Mouse (Mus musculus) skeletal muscle tissue, adult 2 months (tissue): ENCODE measurements around the gene Pcf11.
A peak's percentile ranks its signal among the peaks of the same experiment; 100 is the strongest.

Source experiments
- DNase-seq: peaks from one replicate; pipeline ENCODE4 v3.0.0-alpha.2; 2012; ENCODE audit warnings: low read depth, low spot score

Pcf11 gene

DNA sequence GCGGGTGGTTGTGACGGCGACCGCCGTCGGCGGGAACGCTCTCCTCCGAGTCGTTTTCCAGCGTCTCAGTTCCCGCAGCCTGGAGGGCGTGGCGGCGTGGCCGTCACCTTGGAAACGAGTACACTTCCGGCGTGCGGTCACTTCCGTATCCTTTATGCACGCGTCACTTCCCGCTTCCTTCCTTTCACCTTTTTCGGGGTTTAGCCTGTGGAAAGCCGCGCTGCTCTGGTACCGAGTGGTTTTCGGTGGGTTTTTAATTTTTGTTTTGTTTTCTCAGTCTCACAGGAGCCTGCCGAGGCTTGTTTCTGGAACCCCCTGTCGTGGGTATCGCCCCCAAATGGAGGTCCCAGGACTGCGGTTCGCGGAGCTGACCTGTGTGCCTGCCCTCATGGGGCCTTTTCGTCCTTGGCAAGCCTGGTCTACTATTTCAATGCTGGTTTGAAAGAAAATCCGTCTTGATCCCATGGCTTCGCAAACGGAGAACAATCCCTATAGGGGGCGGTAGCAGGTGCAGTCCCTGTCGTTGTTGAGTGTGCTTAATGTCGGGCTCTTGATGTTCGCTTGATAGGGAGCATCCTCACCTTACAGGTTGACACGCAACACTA is 32.6 kb downstream of the Pcf11 start, which contains the start of gene Ankrd42:
Ankrd42 (minus strand) TSS at position 122 of the 605 bp plus-strand sequence.
- peak; percentile 81 for DNase-seq

DNA sequence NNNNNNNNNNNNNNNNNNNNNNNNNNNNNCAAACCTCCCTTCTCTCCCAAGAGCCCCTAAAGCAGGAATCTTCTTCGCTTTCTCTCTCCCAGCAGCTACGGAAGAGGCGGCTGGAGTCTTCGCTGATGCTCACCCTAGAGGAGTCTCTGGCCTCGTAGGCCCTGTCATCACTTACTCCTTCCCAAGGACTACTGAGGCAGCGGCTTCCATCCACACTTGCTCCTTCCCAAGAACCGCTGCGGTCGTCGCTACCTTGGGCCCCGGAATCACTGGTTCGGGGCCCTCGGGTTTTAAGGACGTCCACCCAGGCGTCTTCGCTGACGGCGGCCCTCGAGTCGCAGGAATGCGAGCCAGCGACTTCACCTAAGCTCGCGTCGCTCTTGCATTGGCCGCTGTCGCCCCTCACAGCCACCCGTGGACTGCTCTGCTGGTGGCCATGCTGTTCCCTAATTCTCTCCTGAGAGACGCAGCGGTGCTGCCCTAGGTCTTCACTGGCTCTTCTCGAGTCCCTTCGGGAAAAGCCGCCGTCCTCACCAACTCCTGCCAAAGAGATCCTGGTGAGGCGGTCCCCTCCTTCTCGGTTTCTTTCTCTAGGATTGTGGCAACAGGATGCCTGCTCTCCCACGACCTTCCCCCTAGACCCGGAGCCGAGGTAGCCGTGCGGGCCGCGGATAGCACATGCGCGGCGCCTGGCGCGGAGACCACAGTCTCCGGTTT is 33.3 kb downstream of the Pcf11 start:
- no peak for DNase-seq

DNA sequence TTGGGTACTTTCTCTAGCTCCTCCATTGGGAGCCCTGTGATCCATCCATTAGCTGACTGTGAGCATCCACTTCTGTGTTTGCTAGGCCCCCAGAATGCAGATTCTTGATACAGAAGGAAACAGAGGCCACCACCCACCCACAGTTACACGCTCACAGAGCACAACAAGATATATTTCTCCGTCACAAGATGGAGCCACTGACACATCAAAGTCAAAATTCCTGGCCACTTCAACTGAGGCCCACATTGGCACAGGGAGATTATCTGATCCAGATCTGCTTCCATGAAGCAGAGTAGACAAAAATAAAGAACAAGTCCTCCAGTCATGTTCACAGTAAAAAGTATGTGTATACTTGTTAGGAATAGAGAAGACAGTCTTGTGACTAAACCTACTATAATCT is 39.6 kb downstream of the Pcf11 start:
- DNase-seq = no peak

DNA sequence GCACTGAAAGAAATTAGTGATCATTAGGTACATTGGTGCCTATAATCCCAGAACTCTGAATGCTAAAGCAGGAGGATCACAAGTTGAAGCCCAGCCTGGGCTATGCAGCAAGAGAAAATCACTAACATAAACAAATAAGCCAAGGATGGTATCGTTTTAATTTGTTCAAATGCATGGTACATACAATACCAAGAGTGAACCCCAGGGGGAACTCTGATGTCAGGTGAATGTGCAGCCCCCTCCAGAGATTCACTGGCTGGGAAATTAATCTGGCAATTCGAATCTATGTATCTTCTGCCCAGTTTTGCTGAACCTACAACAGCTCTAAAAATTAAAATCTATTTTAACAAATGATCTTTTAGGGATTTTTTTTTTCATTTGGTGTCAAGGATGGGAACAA is 45.2 kb downstream of the Pcf11 start:
- DNase-seq = no peak

DNA sequence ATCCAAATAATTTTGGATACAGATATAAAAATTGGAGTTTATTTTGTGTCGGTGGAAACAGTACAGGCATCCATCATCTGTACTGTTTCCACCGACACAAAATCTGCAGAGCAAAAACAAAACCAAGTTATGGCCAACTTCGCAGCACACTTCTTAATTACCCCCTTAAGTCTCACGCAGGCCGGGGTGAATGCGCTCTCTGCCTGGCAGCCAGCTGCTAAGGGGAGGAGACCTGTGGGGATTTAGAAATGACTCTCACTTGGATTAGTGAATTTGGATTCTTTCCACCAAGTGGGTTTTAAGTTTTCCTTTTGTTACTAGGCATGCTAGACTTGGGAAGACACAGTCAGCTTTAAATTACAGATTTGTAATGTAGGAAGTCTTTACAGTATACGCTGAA is 58.9 kb downstream of the Pcf11 start:
- DNase-seq = no peak

DNA sequence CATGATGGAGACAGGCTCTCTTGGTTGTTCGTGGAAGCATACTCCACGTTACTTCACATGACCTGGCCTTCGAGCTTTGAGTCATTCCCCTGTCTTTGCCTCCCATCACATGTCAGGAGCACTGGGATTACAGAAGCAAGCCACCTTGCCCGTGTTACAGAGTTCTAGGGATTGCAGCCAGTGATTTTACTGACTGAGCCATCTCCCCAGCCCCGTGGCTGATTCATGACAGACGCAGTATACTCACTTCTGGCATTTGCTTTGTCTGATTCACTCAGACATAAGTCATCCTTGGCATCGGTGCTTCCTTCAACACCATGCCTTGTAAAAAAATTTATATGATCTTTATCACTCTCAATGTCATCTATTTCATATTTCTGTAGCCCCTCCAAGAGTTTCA is 64.8 kb downstream of the Pcf11 start:
- DNase-seq = no peak
